Mouse (Mus musculus): Measurements from ENCODE around the gene Tesk2. TPM values are rescaled to one million over a fixed set of nuclear protein-coding genes. Genes with fewer than 3 reads are reported as not detected.

The Tesk2 gene
- polyA plus RNA-seq, 1 experiment from 2014 or later: 4.3 TPM

DNA sequence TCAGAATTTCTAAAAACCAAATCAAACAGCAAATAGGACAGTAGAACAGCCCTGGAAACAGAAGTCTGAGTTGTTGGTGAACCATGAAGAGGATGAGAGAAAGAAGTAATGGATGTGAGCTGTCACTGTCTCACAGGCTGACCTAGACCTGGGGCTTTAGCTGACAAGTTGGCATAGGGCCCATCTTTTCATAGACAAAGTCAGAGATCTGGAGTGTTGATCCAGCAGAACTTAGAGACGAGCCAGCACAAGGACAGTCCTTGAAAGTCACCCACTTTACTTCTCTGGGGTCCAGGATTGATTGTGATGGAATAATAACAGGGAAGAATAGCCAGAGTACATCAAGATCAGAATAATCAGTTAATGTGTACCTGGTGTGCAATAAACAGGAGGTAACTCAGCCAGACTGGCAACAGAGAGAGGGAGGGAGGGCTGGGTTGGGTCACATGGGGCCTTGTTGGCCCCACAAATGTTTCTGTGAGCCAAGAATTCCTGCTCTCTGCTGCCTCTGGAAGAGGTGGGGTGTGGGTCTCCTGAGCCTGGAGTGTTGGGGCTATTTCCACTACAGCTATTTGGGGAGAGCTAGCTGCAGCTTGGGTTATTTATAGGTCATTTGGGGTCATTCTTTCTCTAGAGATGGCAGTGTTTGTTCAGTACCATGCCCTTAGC, 75.8 kb downstream of the Tesk2 start:
- Histone ChIP-seq H3K4me2 (ENCODE audit: low read length) (no peak overlapping the region), H3K27me3 (replicated peaks; ENCODE audit: control insufficient read depth, insufficient read depth, low read length) (no peaks in the 10 kb centered on the region), H3K9ac (replicated peaks; ENCODE audit: low read depth, low read length) (no peak overlapping the region), H3K36me3 (ENCODE audit: control insufficient read depth, insufficient read depth) (no peaks in the 10 kb centered on the region), H3K4me1 (replicated peaks; ENCODE audit: control insufficient read depth, insufficient read depth, low read length) (no peaks in the 10 kb centered on the region), H3K4me3 (replicated peaks; ENCODE audit: low read length) (no peak overlapping the region), H3K27ac (ENCODE audit: low read length) (no peak overlapping the region), H3K9me3 (ENCODE audit: control insufficient read depth, low read length) (no peaks in the 10 kb centered on the region)
- WGBS: 59% methylated on average over 1 of the region's 1 CpGs
- no peak for ATAC-seq

DNA sequence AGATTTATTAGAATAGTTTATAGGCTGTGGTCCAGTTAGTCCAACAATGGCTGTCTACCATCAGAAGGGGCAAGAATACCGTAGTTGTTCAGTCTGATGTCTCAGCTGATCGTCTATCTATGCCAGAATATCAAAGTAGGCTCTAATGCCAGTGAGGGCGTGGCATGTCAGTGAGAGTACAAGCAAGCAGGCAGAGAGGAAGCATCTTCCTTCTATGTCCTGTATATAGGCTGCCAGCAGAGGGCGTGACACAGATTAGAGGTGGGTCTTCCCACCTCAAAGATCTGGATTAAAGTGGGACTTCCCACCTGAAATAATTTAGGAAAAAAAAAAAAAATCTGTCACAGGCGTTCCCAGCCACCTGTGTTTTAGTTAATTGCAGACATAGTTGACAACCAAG, 79.2 kb downstream of the Tesk2 start:
- ATAC-seq: no peak
- peaks cover 17% of the 10 kb centered on the region for H3K36me3 ChIP-seq (ENCODE audit: control insufficient read depth, insufficient read depth)
- no peak overlapping the region for H3K4me2 ChIP-seq (ENCODE audit: low read length)
- no peak overlapping the region for H3K9ac ChIP-seq (replicated peaks; ENCODE audit: low read depth, low read length)
- no peak overlapping the region for H3K4me3 ChIP-seq (replicated peaks; ENCODE audit: low read length)
- H3K27ac ChIP-seq (ENCODE audit: low read length): no peak overlapping the region
- no peaks in the 10 kb centered on the region for H3K27me3 ChIP-seq (replicated peaks; ENCODE audit: control insufficient read depth, insufficient read depth, low read length)
- 35% methylated on average over 5 of the region's 5 CpGs for WGBS
- no peaks in the 10 kb centered on the region for H3K4me1 ChIP-seq (replicated peaks; ENCODE audit: control insufficient read depth, insufficient read depth, low read length)
- H3K9me3 ChIP-seq (ENCODE audit: control insufficient read depth, low read length): no peaks in the 10 kb centered on the region

DNA sequence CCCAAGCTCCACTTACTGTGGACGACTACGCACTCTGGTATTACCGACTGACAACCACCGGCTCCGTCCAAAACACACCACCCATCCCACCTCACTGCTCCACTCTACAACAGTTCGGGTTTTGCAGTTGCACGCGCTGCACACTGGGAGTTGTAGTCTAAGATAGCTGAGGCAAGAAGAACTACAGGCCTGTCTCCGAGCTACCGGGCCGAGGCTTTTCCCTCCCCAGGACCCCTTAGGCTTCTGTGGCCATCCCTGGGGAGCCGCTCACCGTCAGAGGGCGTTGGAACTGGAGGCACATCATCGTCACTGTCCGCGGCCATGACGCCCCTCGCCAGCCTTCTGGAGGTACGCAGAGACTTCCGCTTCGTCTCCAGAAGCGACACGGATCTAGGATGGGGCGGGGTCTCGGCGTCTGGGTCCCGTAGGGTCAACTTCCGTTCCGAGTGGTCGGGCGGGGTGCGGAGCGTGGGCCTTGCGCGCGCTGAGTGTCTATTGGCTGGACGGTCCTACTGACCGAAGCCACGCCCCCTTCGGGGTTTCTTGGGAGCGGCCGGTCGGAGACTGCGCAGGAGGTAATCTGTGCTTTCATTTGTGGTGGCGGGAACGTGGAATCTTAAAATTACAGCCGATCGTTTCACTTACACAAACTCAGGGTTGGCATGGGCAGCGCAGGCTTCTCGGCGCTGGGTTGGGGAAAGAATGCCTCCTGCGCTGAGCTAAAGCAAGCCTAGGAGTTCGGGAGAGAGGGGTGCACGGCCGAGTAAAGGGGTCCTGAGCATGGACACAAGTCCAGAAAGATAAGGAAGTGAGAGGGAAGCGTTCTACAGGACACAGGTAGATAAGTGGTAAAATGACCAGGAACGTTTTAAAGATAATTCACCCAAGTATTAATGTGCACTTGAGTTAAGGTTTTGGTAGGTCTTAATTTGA, 86.7 kb downstream of the Tesk2 start, which contains the start of the genes Toe1 and Mutyh:
Gene Toe1, minus strand, starts transcription at position 444 of the 933 bp plus-strand sequence.
Gene Mutyh, plus strand, starts transcription at position 527 of the 933 bp plus-strand sequence.
- Histone ChIP-seq H3K4me3 (replicated peaks; ENCODE audit: low read length) (peak within 1 kb of the TSS; percentile 86), H3K4me1 (replicated peaks; ENCODE audit: control insufficient read depth, insufficient read depth, low read length) (peaks cover 9% of the 10 kb centered on the region), H3K9me3 (ENCODE audit: control insufficient read depth, low read length) (no peaks in the 10 kb centered on the region), H3K36me3 (ENCODE audit: control insufficient read depth, insufficient read depth) (peaks cover 21% of the 10 kb centered on the region), H3K27me3 (replicated peaks; ENCODE audit: control insufficient read depth, insufficient read depth, low read length) (no peaks in the 10 kb centered on the region), H3K9ac (replicated peaks; ENCODE audit: low read depth, low read length) (peak within 1 kb of the TSS; percentile 90), H3K4me2 (ENCODE audit: low read length) (peak within 1 kb of the TSS; percentile 81), H3K27ac (ENCODE audit: low read length) (peak within 1 kb of the TSS; percentile 93)
- WGBS: under 1% methylated on average over 58 of the region's 58 CpGs
- ATAC-seq: peak; percentile 97

DNA sequence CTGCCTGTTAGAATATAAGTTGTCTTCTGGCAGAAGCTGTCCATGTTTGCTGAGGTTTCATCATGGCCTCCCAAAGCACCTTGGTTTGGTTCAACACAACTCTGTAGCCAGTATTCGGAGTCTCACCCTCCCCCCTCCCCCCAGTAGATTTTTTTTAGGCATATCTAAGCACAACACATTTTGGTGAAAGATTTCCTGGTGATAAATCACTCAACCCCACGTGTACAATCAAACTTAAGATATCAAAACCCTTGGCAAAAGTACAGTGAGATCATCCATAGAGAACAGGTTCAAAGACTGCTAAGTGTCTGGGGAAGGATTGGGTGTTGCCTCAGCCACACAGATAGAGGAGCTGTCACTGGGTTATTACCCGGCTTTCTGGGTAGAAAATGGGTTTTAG, 90.3 kb downstream of the Tesk2 start:
- Histone ChIP-seq H3K27ac (ENCODE audit: low read length) (no peak overlapping the region), H3K36me3 (ENCODE audit: control insufficient read depth, insufficient read depth) (no peaks in the 10 kb centered on the region), H3K9ac (replicated peaks; ENCODE audit: low read depth, low read length) (no peak overlapping the region), H3K4me2 (ENCODE audit: low read length) (no peak overlapping the region), H3K27me3 (replicated peaks; ENCODE audit: control insufficient read depth, insufficient read depth, low read length) (no peaks in the 10 kb centered on the region), H3K9me3 (ENCODE audit: control insufficient read depth, low read length) (no peaks in the 10 kb centered on the region), H3K4me3 (replicated peaks; ENCODE audit: low read length) (no peak overlapping the region), H3K4me1 (replicated peaks; ENCODE audit: control insufficient read depth, insufficient read depth, low read length) (peaks cover 9% of the 10 kb centered on the region)
- 81% methylated on average over 3 of the region's 3 CpGs for WGBS
- ATAC-seq: no peak

DNA sequence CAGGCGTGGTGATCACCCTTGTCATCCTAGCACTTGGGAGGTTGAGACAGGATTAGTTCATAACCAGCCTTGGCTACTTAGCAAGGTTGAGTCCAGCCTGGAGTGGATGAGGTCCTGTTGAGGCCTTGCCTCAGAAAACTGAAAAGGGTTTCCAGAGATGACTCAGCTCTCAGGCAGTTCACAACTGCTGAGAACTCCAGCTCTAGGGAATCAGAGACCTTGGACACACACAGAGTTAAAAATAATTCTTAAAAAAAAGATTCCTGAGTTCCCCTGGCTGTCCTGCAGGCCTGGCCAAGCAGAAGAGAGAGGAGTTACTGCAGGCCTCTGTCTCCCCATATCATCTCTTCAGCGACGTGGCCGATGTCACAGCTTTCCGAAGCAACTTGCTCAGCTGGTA, 94.5 kb downstream of the Tesk2 start:
- WGBS: 90% methylated on average over 5 of the region's 5 CpGs
- ATAC-seq: no peak
- H3K36me3 ChIP-seq (ENCODE audit: control insufficient read depth, insufficient read depth): no peaks in the 10 kb centered on the region
- no peak overlapping the region for H3K4me3 ChIP-seq (replicated peaks; ENCODE audit: low read length)
- no peak overlapping the region for H3K4me2 ChIP-seq (ENCODE audit: low read length)
- 0 out of 2 replicates have a peak, but pooled peaks cover under 1% of the 10 kb centered on the region for H3K27me3 ChIP-seq (replicated peaks; ENCODE audit: control insufficient read depth, insufficient read depth, low read length)
- no peak overlapping the region for H3K27ac ChIP-seq (ENCODE audit: low read length)
- no peaks in the 10 kb centered on the region for H3K9me3 ChIP-seq (ENCODE audit: control insufficient read depth, low read length)
- H3K4me1 ChIP-seq (replicated peaks; ENCODE audit: control insufficient read depth, insufficient read depth, low read length): no peaks in the 10 kb centered on the region
- H3K9ac ChIP-seq (replicated peaks; ENCODE audit: low read depth, low read length): no peak overlapping the region

DNA sequence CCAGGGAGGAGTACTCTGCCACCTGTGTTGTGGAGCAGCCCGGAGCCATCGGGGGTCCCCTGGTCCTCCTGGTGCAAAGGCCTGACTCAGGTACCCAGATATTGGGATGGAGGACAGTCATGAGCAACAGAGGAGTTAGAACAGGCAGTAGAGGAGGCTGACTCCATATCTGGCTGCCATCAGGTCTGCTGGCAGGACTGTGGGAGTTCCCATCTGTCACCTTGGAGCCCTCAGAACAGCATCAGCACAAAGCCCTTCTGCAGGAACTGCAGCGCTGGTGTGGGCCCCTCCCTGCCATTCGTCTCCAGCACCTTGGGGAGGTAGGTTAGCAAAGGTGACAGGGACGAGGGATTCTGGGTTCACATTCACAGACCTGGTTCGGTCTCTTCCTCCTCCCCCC, 96.7 kb downstream of the Tesk2 start:
- H3K27ac ChIP-seq (ENCODE audit: low read length): no peak overlapping the region
- H3K9me3 ChIP-seq (ENCODE audit: control insufficient read depth, low read length): no peaks in the 10 kb centered on the region
- ATAC-seq: no peak
- no peak overlapping the region for H3K4me2 ChIP-seq (ENCODE audit: low read length)
- 89% methylated on average over 6 of the region's 6 CpGs for WGBS
- peaks cover 12% of the 10 kb centered on the region for H3K4me1 ChIP-seq (replicated peaks; ENCODE audit: control insufficient read depth, insufficient read depth, low read length)
- no peak overlapping the region for H3K9ac ChIP-seq (replicated peaks; ENCODE audit: low read depth, low read length)
- no peaks in the 10 kb centered on the region for H3K36me3 ChIP-seq (ENCODE audit: control insufficient read depth, insufficient read depth)
- no peak overlapping the region for H3K4me3 ChIP-seq (replicated peaks; ENCODE audit: low read length)
- H3K27me3 ChIP-seq (replicated peaks; ENCODE audit: control insufficient read depth, insufficient read depth, low read length): peaks cover 8% of the 10 kb centered on the region; the same call in 1 of the 2 replicates

DNA sequence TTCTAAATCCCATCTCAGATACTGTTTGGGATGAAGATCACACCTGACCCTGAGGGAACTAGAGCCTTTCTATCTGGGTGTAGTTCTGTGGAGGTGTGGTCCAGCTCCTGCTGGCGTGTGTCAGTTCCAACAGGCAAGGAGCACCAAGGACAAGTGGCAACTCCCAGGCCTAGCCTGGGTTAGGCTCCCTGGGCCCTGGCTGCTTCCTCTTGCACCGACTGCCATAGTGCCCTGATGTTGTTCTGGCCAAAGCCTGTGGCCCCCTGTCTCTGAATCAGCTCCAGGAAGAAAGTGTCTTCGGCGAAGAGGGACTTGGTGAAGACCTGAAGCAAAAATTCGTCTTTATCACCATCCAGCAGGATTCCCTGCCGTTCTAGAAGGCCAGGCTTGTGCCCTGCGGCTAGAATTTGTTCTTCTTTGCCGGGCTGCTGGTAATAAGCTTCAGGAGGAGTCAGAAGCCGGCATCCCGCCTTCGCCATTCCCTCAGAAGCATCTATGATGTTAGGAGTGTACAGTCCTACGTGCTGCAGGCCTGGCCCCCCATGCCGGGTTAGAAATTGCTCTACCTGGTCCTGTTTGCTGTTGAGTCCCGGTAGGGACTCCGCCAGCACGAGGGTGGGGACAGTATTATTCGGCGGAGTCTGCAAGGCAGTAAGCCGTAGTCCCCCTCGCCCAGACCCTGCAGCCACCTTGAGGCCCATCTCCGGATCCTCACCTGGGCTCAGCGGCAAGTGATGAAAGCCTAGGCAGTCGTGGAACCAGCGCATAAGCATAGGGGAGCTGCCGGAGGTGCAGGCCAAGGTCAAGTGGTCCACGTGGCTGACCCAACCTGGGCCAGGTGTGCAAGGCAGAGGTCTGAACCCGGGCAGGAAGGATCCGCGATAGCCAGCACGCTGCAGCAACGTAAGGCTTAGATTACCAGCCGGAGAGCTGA, 99.5 kb downstream of the Tesk2 start:
- Histone ChIP-seq H3K9me3 (ENCODE audit: control insufficient read depth, low read length) (no peaks in the 10 kb centered on the region), H3K27me3 (replicated peaks; ENCODE audit: control insufficient read depth, insufficient read depth, low read length) (peaks cover 8% of the 10 kb centered on the region; the same call in 1 of the 2 replicates), H3K4me3 (replicated peaks; ENCODE audit: low read length) (peak overlapping the region; percentile 43), H3K36me3 (ENCODE audit: control insufficient read depth, insufficient read depth) (no peaks in the 10 kb centered on the region), H3K4me2 (ENCODE audit: low read length) (peak overlapping the region; percentile 91), H3K4me1 (replicated peaks; ENCODE audit: control insufficient read depth, insufficient read depth, low read length) (peaks cover 15% of the 10 kb centered on the region), H3K27ac (ENCODE audit: low read length) (no peak overlapping the region), H3K9ac (replicated peaks; ENCODE audit: low read depth, low read length) (peak overlapping the region; percentile 54; the same call in 1 of the 2 replicates)
- ATAC-seq: no peak
- 24% methylated on average over 32 of the region's 32 CpGs for WGBS

DNA sequence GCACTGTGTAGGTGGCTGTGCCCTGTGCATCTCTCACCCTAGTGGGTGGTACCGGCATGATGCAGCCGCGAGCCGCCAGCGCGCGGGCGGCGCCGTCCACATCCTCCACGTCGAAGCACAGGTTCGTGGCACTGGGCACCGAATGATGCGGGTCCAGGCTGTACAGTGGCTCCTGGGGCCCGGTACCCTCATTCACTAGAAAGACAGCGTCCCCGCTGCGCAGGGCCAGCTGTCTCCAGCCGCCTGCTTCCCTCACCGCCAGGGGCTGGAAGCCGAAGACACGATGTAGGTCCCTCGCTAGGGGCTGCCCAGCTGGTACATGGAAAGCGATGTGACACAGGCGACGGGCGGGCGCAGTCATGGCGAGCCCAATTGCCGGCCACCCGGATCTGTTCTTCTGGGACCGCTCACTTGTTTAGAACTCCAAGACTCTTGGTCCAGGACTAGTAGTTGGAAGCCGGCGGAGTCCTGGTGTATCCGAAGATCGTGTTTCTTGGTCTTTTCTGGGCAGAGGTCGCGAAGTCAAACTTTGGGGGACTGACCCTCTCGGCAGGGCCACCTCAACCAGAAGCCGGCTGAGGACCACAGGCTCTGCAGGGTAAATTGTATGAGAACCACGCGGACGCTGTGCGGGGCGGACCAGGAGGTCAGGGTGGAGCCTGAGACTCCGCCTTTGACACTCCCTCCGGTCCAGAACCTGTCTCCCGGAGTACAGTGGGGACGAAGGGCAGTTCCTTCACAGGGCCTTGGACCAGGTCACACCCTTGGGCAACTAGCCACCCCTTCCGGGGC, 100.3 kb downstream of the Tesk2 start:
- Histone ChIP-seq H3K4me1 (replicated peaks; ENCODE audit: control insufficient read depth, insufficient read depth, low read length) (peaks cover 18% of the 10 kb centered on the region), H3K27ac (ENCODE audit: low read length) (no peak overlapping the region), H3K9me3 (ENCODE audit: control insufficient read depth, low read length) (no peaks in the 10 kb centered on the region), H3K36me3 (ENCODE audit: control insufficient read depth, insufficient read depth) (no peaks in the 10 kb centered on the region), H3K27me3 (replicated peaks; ENCODE audit: control insufficient read depth, insufficient read depth, low read length) (peaks cover 8% of the 10 kb centered on the region; the same call in 1 of the 2 replicates), H3K9ac (replicated peaks; ENCODE audit: low read depth, low read length) (peak overlapping the region; percentile 54), H3K4me2 (ENCODE audit: low read length) (peak overlapping the region; percentile 91), H3K4me3 (replicated peaks; ENCODE audit: low read length) (peak overlapping the region; percentile 43)
- ATAC-seq: peak; percentile 70
- WGBS: under 1% methylated on average over 51 of the region's 51 CpGs

Data from forebrain, embryonic 16.5 days (tissue).